23 mouse cellular contexts compared by ENCODE assay signal in the genomic region with DNA sequence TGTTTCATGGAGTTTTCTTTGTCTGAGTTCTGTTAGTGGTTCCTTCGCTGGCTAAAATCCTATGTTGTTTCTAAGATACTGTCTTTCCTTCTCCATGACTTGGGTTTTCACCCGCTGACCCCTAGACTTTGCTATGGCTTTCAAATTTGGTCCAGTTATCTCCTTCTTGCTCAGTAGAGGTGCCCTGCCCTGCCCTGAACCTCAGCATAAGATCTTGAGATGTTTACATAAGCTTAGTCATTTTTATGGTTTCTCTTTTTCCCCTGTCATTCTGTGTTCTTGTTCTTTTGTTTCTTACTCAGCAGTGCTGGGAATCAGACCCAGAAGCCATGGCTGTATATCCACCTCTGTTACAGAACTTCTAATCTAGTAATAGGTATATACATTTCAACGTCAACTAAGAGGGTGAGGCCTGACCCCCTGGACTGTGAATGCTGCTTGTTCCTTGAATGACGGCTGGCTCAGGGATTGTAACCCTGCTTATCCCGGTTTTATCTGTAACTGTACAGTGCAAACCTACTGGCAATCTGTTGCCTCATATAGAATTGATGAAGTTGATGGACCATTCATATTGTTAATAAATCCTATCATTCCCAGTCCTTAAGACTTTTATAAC.
DNase-seq lines count a peak whose midpoint lies in the region; ATAC-seq and TF ChIP-seq lines count a peak whose summit lies in the region.
"Had no signal": no experiment of that assay in that cellular context is flagged by ENCODE, and none has a peak within 500 bp of the region (broad histone marks: within the 10 kb centered on the region; RNA-seq: fewer than 3 reads in every experiment).

No protein-coding gene starts in this region.

- H3K36me3 ChIP-seq in intestine, embryonic 14.5 days (ENCODE audit: control insufficient read depth, insufficient read depth, low read length), result no peaks in the 10 kb centered on the region
- no peaks in the 10 kb centered on the region for H3K36me3 ChIP-seq in intestine, embryonic 16.5 days (ENCODE audit: control insufficient read depth, insufficient read depth, low read length)
- no peaks in the 10 kb centered on the region for H3K36me3 ChIP-seq in stomach, postnatal 0 days (ENCODE audit: control insufficient read depth, insufficient read depth, low read length)
- H3K36me3 ChIP-seq: embryonic facial prominence, embryonic 10.5 days; embryonic facial prominence, embryonic 12.5 days; forebrain, embryonic 15.5 days; G1E had no signal

- H3K27ac ChIP-seq in intestine, embryonic 14.5 days (ENCODE audit: low read depth), result no peak overlapping the region
- H3K27ac ChIP-seq in intestine, embryonic 16.5 days (ENCODE audit: low read length), result no peak overlapping the region
- H3K27ac ChIP-seq in stomach, postnatal 0 days (replicated peaks), result no peak overlapping the region
- H3K27ac ChIP-seq: embryonic facial prominence, embryonic 10.5 days; embryonic facial prominence, embryonic 12.5 days; forebrain, embryonic 13.5 days; forebrain, embryonic 15.5 days had no signal

- no peaks in the 10 kb centered on the region for H3K27me3 ChIP-seq in intestine, embryonic 14.5 days (replicated peaks; ENCODE audit: control insufficient read depth, insufficient read depth, low read length)
- no peaks in the 10 kb centered on the region for H3K27me3 ChIP-seq in intestine, embryonic 16.5 days (replicated peaks; ENCODE audit: control insufficient read depth, insufficient read depth, low read length)
- no peaks in the 10 kb centered on the region for H3K27me3 ChIP-seq in stomach, postnatal 0 days (ENCODE audit: control insufficient read depth, insufficient read depth, low read length)
- H3K27me3 ChIP-seq: CH12.LX; embryonic facial prominence, embryonic 12.5 days; forebrain, embryonic 13.5 days; forebrain, embryonic 15.5 days; Patski had no signal

- no peak overlapping the region for H3K4me2 ChIP-seq in intestine, embryonic 14.5 days (ENCODE audit: low read length)
- H3K4me2 ChIP-seq in intestine, embryonic 16.5 days (ENCODE audit: low read depth, low read length), result no peak overlapping the region
- no peak overlapping the region for H3K4me2 ChIP-seq in stomach, postnatal 0 days (replicated peaks; ENCODE audit: low read depth)
- H3K4me2 ChIP-seq: embryonic facial prominence, embryonic 12.5 days; forebrain, embryonic 13.5 days; forebrain, embryonic 15.5 days had no signal

- H3K4me1 ChIP-seq in intestine, embryonic 14.5 days (replicated peaks; ENCODE audit: control insufficient read depth, insufficient read depth, low read length), result no peaks in the 10 kb centered on the region
- H3K4me1 ChIP-seq in intestine, embryonic 16.5 days (ENCODE audit: control insufficient read depth, insufficient read depth, low read length), result no peaks in the 10 kb centered on the region
- H3K4me1 ChIP-seq in stomach, postnatal 0 days (replicated peaks; ENCODE audit: control insufficient read depth, insufficient read depth), result no peaks in the 10 kb centered on the region
- H3K4me1 ChIP-seq: embryonic facial prominence, embryonic 10.5 days; forebrain, embryonic 13.5 days; forebrain, embryonic 15.5 days had no signal

- no peak for TF ChIP-seq CTCF in stomach, postnatal 0 days (IDR thresholded peaks at IDR 0.05; ENCODE audit: low read depth)

- 80% methylated on average over 5 of the region's 5 CpGs for WGBS in intestine, embryonic 14.5 days
- 66% methylated on average over 5 of the region's 5 CpGs for WGBS in intestine, embryonic 16.5 days
- 73% methylated on average over 5 of the region's 5 CpGs for WGBS in stomach, postnatal 0 days

- no peak for TF ChIP-seq EP300 in stomach, postnatal 0 days (optimal IDR thresholded peaks at IDR 0.05)

- DNase-seq in intestine, embryonic 14.5 days (ENCODE audit: low spot score), result no peak
- DNase-seq in stomach, postnatal 0 days (ENCODE audit: low spot score), result no peak
- DNase-seq in gastrocnemius, adult 18-20 months (ENCODE audit: low spot score), result no peak
- no peak for DNase-seq in heart, adult 18-20 months
- DNase-seq: adrenal gland, adult 8-10 months; adrenal gland, postnatal 14 days; adrenal gland, postnatal 36 days; B cell, adult 2 months; cerebellum, adult 11-12 months; cerebellum, adult 2 months; cerebellum, adult 9-10 months; cerebellum, postnatal 10 days; cerebellum, postnatal 25 days had no signal

- H3K9ac ChIP-seq in intestine, embryonic 14.5 days (ENCODE audit: low read length), result no peak overlapping the region
- no peak overlapping the region for H3K9ac ChIP-seq in intestine, embryonic 16.5 days (ENCODE audit: low read depth, low read length)
- no peak overlapping the region for H3K9ac ChIP-seq in stomach, postnatal 0 days (ENCODE audit: low read length)
- H3K9ac ChIP-seq: embryonic facial prominence, embryonic 12.5 days; forebrain, embryonic 13.5 days; forebrain, embryonic 15.5 days had no signal

- ATAC-seq in intestine, embryonic 14.5 days (replicated peaks; ENCODE audit: low FRiP score, low TSS enrichment, low read depth), result 0 out of 2 replicates have a peak, but pooled peaks have one; percentile 55
- ATAC-seq in intestine, embryonic 16.5 days, result peak; percentile 74
- 0 out of 2 replicates have a peak, but pooled peaks have one; percentile 38 for ATAC-seq in stomach, postnatal 0 days (ENCODE audit: low FRiP score, low TSS enrichment)
- ATAC-seq: activated CD4-positive, CD25-positive, alpha-beta regulatory T cell, adult 4 months; CD4-positive, CD25-positive, alpha-beta regulatory T cell, adult 4 months; forebrain, embryonic 13.5 days; forebrain, embryonic 15.5 days; Patski had no signal

- no peak overlapping the region for H3K4me3 ChIP-seq in intestine, embryonic 14.5 days (ENCODE audit: low read depth, low read length)
- no peak overlapping the region for H3K4me3 ChIP-seq in intestine, embryonic 16.5 days (ENCODE audit: low read length)
- H3K4me3 ChIP-seq in stomach, postnatal 0 days (ENCODE audit: low read depth, low read length), result no peak overlapping the region
- H3K4me3 ChIP-seq: embryonic facial prominence, embryonic 10.5 days; embryonic facial prominence, embryonic 12.5 days; forebrain, embryonic 13.5 days; forebrain, embryonic 15.5 days had no signal

- H3K9me3 ChIP-seq in intestine, embryonic 14.5 days (ENCODE audit: control insufficient read depth, low read length), result no peaks in the 10 kb centered on the region
- no peaks in the 10 kb centered on the region for H3K9me3 ChIP-seq in intestine, embryonic 16.5 days (ENCODE audit: control insufficient read depth, low read length)
- no peaks in the 10 kb centered on the region for H3K9me3 ChIP-seq in stomach, postnatal 0 days (ENCODE audit: control insufficient read depth, low read length)
- H3K9me3 ChIP-seq: embryonic facial prominence, embryonic 10.5 days; embryonic facial prominence, embryonic 12.5 days; forebrain, embryonic 13.5 days; forebrain, embryonic 15.5 days; G1E had no signal
